Mouse (Mus musculus) intestine, embryonic 15.5 days (tissue): ENCODE data around the gene Ikbip. TPM values are rescaled to one million over a fixed set of nuclear protein-coding genes. Genes with fewer than 3 reads are reported as not detected.

Experiments used
- ATAC-seq: fragments of 200-750 bp; cut with Nextera tagmentation; 2 replicates; pipeline ENCODE4 v1.8.0; 2017; ENCODE audit warnings: moderate TSS enrichment, moderate library complexity
- H3K27ac ChIP-seq: fragments of 300-500 bp; sonication (generic); 2 replicates; pipeline ENCODE4 v1.5.1; 2015; ENCODE audit warnings: mild to moderate bottlenecking, inconsistent platforms
- H3K27me3 ChIP-seq: fragments of 300-500 bp; sonication (generic); replicated peaks from 2 replicates; pipeline ENCODE4 v1.6.1; 2015; ENCODE audit warnings: inconsistent platforms
- H3K36me3 ChIP-seq: fragments of 300-500 bp; sonication (generic); 2 replicates; pipeline ENCODE4 v1.6.1; 2015; ENCODE audit warnings: inconsistent platforms
- H3K4me1 ChIP-seq: fragments of 300-500 bp; sonication (generic); replicated peaks from 2 replicates; pipeline ENCODE4 v1.6.1; 2015; ENCODE audit warnings: inconsistent platforms
- H3K4me2 ChIP-seq: fragments of 300-500 bp; sonication (generic); replicated peaks from 2 replicates; pipeline ENCODE4 v1.6.1; 2015; ENCODE audit warnings: mild to moderate bottlenecking, inconsistent platforms
- H3K4me3 ChIP-seq: fragments of 300-500 bp; sonication (generic); replicated peaks from 2 replicates; pipeline ENCODE4 v1.5.1; 2015; ENCODE audit warnings: inconsistent platforms
- H3K9ac ChIP-seq: fragments of 300-500 bp; sonication (generic); 2 replicates; pipeline ENCODE4 v1.6.1; 2015; ENCODE audit warnings: inconsistent platforms
- H3K9me3 ChIP-seq: fragments of 300-500 bp; sonication (generic); 2 replicates; pipeline ENCODE4 v1.6.1; 2016; ENCODE audit warnings: inconsistent platforms
- WGBS: fragments of 180-500 bp; shearing (Covaris S2); methylation state at CpG from one replicate; pipeline ENCODE4 v1.1.7; 2015; 5-methylcytosine and 5-hydroxymethylcytosine counted together
- polyA plus RNA-seq: library from polyadenylated mRNA; unstranded; fragments of >200 nt; fragmentation: Nextera tagmentation; extraction: Ambion mirVana; gene quantifications from 2 replicates; pipeline ENCODE4 v1.2.1, GENCODE M21; 2015

Gene Ikbip
- polyA plus RNA-seq, 1 experiment from 2014 or later = 40.0 TPM

DNA sequence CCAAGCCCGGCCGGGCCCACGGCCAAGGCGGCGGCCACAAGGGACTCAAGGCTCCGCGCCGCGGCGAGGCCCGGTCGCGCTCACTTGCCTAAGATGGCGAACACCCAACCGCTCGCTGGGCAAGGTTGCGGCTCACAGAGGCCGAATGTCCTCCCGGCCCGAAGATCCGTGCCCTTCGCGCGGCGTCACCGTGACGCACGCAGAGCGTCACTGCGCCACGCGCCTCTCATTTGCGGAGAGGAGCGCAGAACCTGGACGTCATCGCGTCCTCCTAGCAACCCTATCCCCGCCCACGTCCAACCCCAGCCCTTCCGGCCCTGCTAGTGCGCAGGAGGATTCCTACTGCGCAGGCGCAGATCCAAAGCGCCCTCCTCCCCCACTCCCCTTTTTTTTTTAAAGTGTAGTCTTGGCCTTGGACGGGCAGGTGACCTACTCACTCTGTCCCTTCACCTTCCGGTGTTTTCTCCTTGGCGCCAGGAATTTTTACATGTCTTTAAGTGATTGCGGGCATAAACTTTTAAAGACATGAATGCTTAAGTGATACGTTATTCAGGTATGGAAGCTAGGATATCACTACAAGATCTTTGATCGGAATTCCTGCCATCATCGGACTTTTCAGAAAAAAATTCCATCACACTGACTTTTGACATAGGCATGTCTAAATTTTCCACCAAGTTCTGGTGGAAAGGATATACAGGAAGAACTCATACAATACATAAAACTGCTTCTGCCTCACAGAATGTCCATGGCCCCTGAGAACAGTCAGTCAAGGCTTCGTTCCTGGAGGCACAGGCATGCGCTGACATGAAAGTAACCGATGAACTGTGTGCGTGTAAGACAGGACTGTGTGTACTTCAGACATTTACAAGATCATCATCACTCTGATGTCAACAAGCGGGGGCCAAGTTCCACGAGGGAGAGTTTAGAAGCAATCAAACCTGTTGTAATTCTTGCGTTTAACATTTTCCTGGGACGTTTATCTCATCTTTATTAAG is 41.4 kb downstream of the Ikbip start, which contains the start of gene Slc25a3:
Gene Slc25a3, minus strand, starts transcription at position 232 of the 995 bp plus-strand sequence.
- 8% methylated on average over 59 of the region's 59 CpGs for WGBS
- peak; percentile 98 for ATAC-seq

DNA sequence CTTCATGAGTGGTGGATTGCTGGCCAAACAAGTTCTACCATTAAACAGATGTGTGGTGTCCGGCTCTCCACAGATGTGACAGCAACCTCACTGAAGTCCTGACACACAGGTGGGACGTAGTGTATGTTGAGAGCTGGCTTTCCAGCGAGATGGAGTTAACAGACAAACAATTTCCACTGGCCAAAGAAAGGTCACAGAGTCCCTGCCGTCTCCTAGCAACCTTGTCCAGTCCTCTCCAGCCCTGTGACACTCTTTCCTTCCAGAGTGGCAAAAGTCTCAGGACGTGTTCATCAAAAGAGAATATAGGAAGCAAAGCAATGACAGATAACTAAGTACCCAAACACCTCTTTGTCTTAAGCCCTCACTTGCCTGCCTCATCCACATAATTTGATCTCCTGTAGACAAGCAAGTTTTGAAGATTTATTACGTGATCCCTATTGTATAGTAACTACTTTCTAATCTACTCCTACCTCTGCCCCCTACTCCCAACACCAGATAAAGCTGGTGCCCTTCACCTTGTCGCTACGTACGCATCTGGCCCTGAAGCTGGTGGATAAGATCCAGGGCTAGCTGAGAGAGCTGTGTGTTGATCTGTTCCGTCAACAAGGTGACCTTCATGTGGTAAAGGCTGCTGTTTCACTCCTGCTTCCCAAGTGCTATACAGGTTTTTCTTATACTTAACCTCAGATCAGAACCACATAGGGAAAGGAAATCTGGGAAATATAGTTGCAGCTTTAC is 44.0 kb downstream of the Ikbip start:
- Histone ChIP-seq H3K4me3 (no peak overlapping the region), H3K4me1 (no peaks in the 10 kb centered on the region), H3K9me3 (no peaks in the 10 kb centered on the region), H3K36me3 (no peaks in the 10 kb centered on the region), H3K9ac (no peak overlapping the region), H3K27me3 (no peaks in the 10 kb centered on the region), H3K27ac (no peak overlapping the region), H3K4me2 (no peak overlapping the region)
- no peak for ATAC-seq
- WGBS = 67% methylated on average over 10 of the region's 10 CpGs

More for the DNA sequence above, 41.4 kb downstream of the Ikbip start, which contains the start of gene Slc25a3:
- Histone ChIP-seq H3K36me3 (peaks cover 4% of the 10 kb centered on the region), H3K4me2 (peak within 1 kb of the TSS; percentile 57), H3K9me3 (no peaks in the 10 kb centered on the region), H3K4me3 (peak within 1 kb of the TSS; percentile 95), H3K27me3 (no peaks in the 10 kb centered on the region), H3K4me1 (no peaks in the 10 kb centered on the region), H3K27ac (peak within 1 kb of the TSS; percentile 90), H3K9ac (peak within 1 kb of the TSS; percentile 98)

DNA sequence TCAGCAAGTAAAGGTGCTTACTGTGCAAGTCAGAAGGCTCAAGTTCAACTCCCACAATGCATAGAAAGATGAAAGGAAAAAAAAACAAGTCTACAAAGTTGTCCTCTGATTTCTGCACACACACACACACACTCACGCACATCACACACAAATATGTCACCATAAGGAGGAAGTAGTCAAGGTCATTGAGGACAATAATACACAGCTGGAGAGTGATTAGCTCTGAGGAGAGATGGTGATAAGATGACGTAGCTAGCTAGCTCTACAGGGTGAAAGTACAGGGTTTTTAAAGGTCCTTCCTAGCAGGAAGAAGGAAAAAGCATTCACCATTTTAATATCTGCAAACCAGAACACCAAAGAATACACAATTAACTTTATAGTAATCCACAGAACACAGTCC is 44.7 kb downstream of the Ikbip start:
- WGBS = 63% methylated on average over 2 of the region's 2 CpGs
- Histone ChIP-seq H3K36me3 (no peaks in the 10 kb centered on the region), H3K27ac (no peak overlapping the region), H3K27me3 (no peaks in the 10 kb centered on the region), H3K9ac (no peak overlapping the region), H3K4me1 (no peaks in the 10 kb centered on the region), H3K9me3 (no peaks in the 10 kb centered on the region), H3K4me3 (no peak overlapping the region), H3K4me2 (no peak overlapping the region)
- ATAC-seq = no peak

DNA sequence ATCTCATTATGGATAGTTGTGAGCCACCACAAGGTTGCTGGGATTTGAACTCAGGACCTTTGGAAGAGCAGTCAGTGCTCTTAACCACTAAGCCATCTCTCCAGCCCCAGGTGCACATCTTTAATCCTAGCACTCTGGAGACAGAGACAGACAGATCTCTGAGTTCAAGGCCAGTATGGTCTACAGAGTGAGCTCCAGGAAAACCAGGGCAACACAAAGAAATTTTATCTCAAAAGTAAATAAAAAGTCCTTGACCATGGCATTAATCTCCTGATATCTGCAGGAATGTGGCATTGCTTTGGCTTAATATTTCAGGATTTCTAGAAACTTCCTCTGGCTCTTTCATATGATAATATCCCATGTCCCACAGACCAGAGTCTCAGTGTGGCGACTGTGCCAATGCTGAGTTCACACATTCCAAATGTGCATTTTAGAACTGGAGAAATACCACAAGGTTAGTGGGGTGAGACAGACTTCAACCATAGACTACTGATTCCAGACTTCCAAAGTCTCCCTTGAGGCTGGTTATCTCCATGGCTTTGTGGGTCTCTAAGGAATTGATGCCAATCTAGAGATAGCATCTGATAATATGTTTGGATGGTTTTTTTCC is 45.9 kb downstream of the Ikbip start:
- ATAC-seq = no peak

DNA sequence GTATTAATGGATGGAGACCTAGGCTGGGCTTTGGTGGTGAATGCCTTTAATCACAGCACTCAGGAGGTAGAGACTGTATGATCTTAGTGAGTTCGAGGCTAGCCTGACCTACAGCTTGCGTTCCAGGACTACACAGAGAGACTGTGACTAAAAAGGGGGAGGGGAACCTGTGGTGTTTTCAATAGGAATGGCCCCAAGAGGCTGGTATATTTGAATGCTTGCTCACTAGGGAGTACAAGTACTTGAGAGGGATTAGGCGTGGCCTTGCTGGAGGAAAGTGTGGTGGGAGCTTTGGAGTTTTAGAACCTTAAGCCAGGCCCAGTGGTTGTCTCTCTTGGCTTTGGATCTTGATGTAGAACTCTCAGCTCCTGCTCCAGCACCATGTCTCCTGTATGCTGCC is 48.1 kb downstream of the Ikbip start:
- Histone ChIP-seq H3K4me2 (no peak overlapping the region), H3K4me3 (no peak overlapping the region), H3K9ac (no peak overlapping the region), H3K27me3 (no peaks in the 10 kb centered on the region), H3K36me3 (no peaks in the 10 kb centered on the region), H3K27ac (no peak overlapping the region), H3K4me1 (no peaks in the 10 kb centered on the region), H3K9me3 (no peaks in the 10 kb centered on the region)
- no peak for ATAC-seq
- WGBS = 85% methylated on average over 3 of the region's 3 CpGs

More for the DNA sequence above, 45.9 kb downstream of the Ikbip start:
- no peaks in the 10 kb centered on the region for H3K36me3 ChIP-seq
- H3K4me3 ChIP-seq = no peak overlapping the region
- no peak overlapping the region for H3K27ac ChIP-seq
- no peaks in the 10 kb centered on the region for H3K4me1 ChIP-seq
- H3K4me2 ChIP-seq = no peak overlapping the region
- WGBS = 85% methylated on average over 1 of the region's 1 CpGs
- H3K9me3 ChIP-seq = no peaks in the 10 kb centered on the region
- H3K27me3 ChIP-seq = no peaks in the 10 kb centered on the region
- no peak overlapping the region for H3K9ac ChIP-seq

DNA sequence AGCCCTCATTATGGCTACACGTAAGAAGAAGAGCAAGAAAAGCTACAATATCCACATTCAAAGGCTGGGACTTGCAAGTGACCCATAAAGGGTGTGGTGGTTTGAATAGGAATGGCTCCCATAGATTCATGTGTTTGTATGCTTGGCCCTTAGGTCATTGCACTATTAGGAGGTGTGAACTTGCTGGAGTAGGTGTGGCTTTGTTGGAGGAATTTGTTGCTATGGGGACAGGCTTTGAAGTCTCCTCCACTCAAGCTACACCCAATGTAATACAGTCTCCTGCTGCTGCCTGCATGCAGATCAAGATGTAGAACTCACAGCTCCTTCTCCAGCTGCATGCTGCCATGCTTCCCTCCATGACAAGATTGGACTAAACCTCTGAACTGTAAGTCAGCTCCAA is 48.8 kb downstream of the Ikbip start:
- Histone ChIP-seq H3K27ac (no peak overlapping the region), H3K36me3 (no peaks in the 10 kb centered on the region), H3K4me2 (no peak overlapping the region), H3K4me1 (no peaks in the 10 kb centered on the region), H3K9me3 (no peaks in the 10 kb centered on the region), H3K9ac (no peak overlapping the region), H3K27me3 (no peaks in the 10 kb centered on the region), H3K4me3 (no peak overlapping the region)
- 90% methylated on average over 1 of the region's 1 CpGs for WGBS
- peak; percentile 46; the same call in 1 of the 2 replicates for ATAC-seq

DNA sequence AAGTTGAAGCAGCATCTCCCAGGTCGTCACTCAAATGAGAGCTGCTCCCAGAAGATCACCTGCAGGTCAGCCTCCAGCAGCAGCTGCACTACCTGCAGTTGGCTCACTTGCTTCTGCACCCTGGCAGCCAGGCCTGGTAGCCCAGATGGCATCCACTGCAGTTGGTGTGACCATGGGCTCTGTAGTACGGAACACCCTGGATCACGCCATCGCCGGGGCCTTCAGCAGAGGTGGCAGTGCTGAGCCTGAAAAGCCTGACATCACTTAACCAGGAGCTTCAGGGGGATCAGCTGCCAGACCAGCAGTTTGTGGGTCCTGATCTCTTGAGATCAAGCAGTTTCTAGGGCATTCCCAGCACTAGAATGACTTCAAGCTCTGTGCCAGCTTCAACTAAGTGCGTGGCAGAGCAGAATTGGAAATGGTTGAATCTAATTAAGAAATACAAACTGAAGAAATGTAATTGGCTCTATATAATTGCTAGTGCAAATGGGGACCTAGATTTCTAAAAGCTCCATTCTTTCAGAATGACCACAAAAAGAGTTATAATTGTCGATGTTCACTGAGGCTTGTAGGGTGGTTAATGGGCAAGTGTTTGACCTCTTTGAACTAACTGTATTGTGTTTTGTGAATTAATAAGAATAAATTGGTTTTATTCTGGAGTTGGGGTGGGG is 52.7 kb downstream of the Ikbip start:
- H3K9me3 ChIP-seq = no peaks in the 10 kb centered on the region
- no peak overlapping the region for H3K4me2 ChIP-seq
- ATAC-seq = no peak
- 91% methylated on average over 7 of the region's 7 CpGs for WGBS
- no peak overlapping the region for H3K4me3 ChIP-seq
- no peaks in the 10 kb centered on the region for H3K4me1 ChIP-seq
- H3K36me3 ChIP-seq = no peaks in the 10 kb centered on the region
- no peak overlapping the region for H3K9ac ChIP-seq
- H3K27me3 ChIP-seq = no peaks in the 10 kb centered on the region
- no peak overlapping the region for H3K27ac ChIP-seq

DNA sequence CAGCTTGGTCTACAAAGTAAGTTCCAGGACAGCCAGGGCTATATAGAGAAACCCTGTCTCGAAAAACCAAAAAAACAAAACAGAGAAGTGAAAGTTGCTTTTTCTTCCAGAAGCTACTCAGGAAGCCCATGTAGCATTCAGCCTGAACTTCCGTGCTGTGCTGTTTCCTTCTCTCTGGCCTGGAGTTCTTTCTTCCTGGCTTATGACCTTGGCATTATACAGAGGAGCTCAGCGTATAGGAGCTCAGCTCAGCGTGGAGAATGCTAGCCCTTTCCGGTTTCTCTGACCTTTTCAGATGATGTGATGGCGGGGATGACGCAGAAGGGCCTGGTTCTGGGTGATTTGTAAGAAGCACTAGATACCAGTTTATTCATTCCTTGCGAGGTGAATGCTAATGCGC is 54.7 kb downstream of the Ikbip start:
- 79% methylated on average over 9 of the region's 9 CpGs for WGBS
- H3K9me3 ChIP-seq = no peaks in the 10 kb centered on the region
- no peaks in the 10 kb centered on the region for H3K4me1 ChIP-seq
- no peaks in the 10 kb centered on the region for H3K36me3 ChIP-seq
- H3K4me3 ChIP-seq = no peak overlapping the region
- ATAC-seq = no peak
- no peak overlapping the region for H3K9ac ChIP-seq
- no peak overlapping the region for H3K4me2 ChIP-seq
- H3K27ac ChIP-seq = no peak overlapping the region
- no peaks in the 10 kb centered on the region for H3K27me3 ChIP-seq

DNA sequence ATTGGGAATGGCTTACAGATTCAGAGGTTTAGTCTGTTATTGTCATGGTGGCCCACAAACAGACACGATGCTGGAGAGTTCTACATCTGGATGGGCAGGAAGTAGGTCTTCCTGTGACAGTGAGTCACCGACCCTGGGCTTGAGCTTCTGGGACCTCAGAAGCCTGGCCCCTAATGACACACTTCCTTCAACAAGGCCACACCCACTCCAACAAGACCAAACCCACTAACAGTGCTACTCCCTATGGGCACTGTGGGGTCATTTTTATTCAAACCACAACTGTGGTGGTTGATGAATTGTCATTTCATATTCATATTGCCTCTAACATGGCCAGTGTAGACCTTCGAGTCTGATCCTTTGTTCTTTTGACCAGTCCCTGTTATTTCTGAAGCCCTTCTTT is 55.6 kb downstream of the Ikbip start:
- Histone ChIP-seq H3K4me3 (no peak overlapping the region), H3K27me3 (no peaks in the 10 kb centered on the region), H3K4me1 (no peaks in the 10 kb centered on the region), H3K4me2 (no peak overlapping the region), H3K9ac (no peak overlapping the region), H3K27ac (no peak overlapping the region), H3K9me3 (no peaks in the 10 kb centered on the region), H3K36me3 (no peaks in the 10 kb centered on the region)
- 66% methylated on average over 3 of the region's 3 CpGs for WGBS
- no peak for ATAC-seq

DNA sequence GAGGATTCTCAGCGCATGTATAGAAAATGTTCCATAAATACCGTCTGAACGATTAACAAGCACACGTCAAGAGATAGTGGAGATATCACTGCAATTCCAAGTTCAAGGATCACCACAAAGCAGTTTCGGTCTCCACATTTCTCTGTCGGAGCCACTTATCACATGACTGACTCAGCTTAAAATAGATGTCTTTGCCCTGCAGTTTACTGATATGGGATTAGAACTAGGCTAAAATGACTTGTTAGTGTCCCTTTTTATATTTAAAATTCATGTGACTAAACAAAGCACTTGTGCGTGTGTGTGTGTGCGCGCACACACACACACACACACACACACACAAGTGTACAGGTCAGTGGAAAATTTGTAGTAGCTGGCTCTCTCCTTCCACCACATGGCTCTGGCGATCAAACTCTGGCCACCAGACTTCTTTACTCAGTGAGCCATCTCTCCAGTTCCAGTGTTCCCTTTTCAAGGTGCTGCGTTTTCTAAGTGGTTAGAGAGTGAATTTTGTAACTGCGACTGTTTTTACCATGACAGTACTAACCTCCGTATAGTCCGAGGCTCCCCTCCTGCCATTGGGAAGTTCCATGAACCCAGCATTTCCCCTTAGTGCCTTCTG is 56.5 kb downstream of the Ikbip start:
- Histone ChIP-seq H3K9ac (no peak overlapping the region), H3K27me3 (no peaks in the 10 kb centered on the region), H3K27ac (no peak overlapping the region), H3K4me2 (no peak overlapping the region), H3K9me3 (no peaks in the 10 kb centered on the region), H3K4me1 (no peaks in the 10 kb centered on the region), H3K36me3 (no peaks in the 10 kb centered on the region), H3K4me3 (no peak overlapping the region)
- ATAC-seq = no peak
- 85% methylated on average over 14 of the region's 14 CpGs for WGBS

DNA sequence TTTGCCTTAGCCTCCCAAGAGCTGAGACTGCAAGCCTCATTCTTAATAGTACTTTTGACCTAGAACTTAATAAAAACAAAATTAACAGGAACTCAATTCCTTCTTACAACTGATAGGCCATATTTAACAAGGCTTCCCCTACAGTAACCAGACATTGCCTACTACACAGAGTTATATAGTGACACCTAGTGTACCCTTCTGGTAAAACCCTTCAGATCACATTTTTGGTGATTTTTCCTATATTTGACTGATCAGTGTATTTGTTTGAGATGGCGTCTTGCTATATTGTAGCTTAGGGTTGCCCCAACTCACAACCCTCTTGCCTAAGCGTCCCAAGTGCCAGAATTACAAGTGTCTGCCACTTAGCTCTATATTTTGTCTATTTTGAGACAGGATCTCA is 58.8 kb downstream of the Ikbip start:
- no peaks in the 10 kb centered on the region for H3K9me3 ChIP-seq
- H3K27me3 ChIP-seq = no peaks in the 10 kb centered on the region
- H3K9ac ChIP-seq = no peak overlapping the region
- H3K4me1 ChIP-seq = no peaks in the 10 kb centered on the region
- 30% methylated on average over 2 of the region's 2 CpGs for WGBS
- peaks cover 12% of the 10 kb centered on the region for H3K36me3 ChIP-seq
- no peak overlapping the region for H3K27ac ChIP-seq
- no peak overlapping the region for H3K4me2 ChIP-seq
- no peak overlapping the region for H3K4me3 ChIP-seq
- peak; percentile 35; the same call in 1 of the 2 replicates for ATAC-seq
